Mouse (Mus musculus) neural tube, embryonic 13.5 days (tissue): Measurements from ENCODE around the gene Ssc4d. TPM values are rescaled to one million over a fixed set of nuclear protein-coding genes. Genes with fewer than 3 reads are reported as not detected.

Source experiments
- ATAC-seq: fragments of 200-750 bp; cut with Nextera tagmentation; 2 replicates; pipeline ENCODE4 v1.8.0; 2017; ENCODE audit warnings: low read depth, mild to moderate bottlenecking, moderate TSS enrichment, moderate library complexity
- H3K27ac ChIP-seq: fragments of 300-500 bp; sonication (generic); replicated peaks from 2 replicates; pipeline ENCODE4 v1.5.1; 2015; ENCODE audit warnings: moderate library complexity, mild to moderate bottlenecking, inconsistent platforms
- H3K27me3 ChIP-seq: fragments of 300-500 bp; sonication (generic); 2 replicates; pipeline ENCODE4 v1.6.1; 2015; ENCODE audit warnings: mild to moderate bottlenecking, inconsistent platforms
- H3K36me3 ChIP-seq: fragments of 300-500 bp; sonication (generic); 2 replicates; pipeline ENCODE4 v1.6.1; 2015; ENCODE audit warnings: mild to moderate bottlenecking, inconsistent platforms
- H3K4me1 ChIP-seq: fragments of 300-500 bp; sonication (generic); replicated peaks from 2 replicates; pipeline ENCODE4 v1.6.1; 2015; ENCODE audit warnings: inconsistent platforms
- H3K4me2 ChIP-seq: fragments of 300-500 bp; sonication (generic); 2 replicates; pipeline ENCODE4 v1.6.1; 2015; ENCODE audit warnings: inconsistent platforms, mild to moderate bottlenecking, moderate library complexity
- H3K4me3 ChIP-seq: fragments of 300-500 bp; sonication (generic); 2 replicates; pipeline ENCODE4 v1.5.1; 2015; ENCODE audit warnings: mild to moderate bottlenecking, inconsistent platforms
- H3K9ac ChIP-seq: fragments of 300-500 bp; sonication (generic); 2 replicates; pipeline ENCODE4 v1.6.1; 2015; ENCODE audit warnings: moderate library complexity, mild to moderate bottlenecking, inconsistent platforms
- H3K9me3 ChIP-seq: fragments of 300-500 bp; sonication (generic); 2 replicates; pipeline ENCODE4 v1.6.1; 2016; ENCODE audit warnings: inconsistent platforms
- WGBS: fragments of 180-500 bp; shearing (Covaris S2); methylation state at CpG from one replicate; pipeline ENCODE4 v1.1.7; 2015; 5-methylcytosine and 5-hydroxymethylcytosine counted together
- polyA plus RNA-seq: library from polyadenylated mRNA; unstranded; fragments of >200 nt; fragmentation: Nextera tagmentation; extraction: Ambion mirVana; gene quantifications from 2 replicates; pipeline ENCODE4 v1.2.1, GENCODE M21; 2015

Gene Ssc4d
- polyA plus RNA-seq, 1 experiment from 2014 or later, result 1.9 TPM

DNA sequence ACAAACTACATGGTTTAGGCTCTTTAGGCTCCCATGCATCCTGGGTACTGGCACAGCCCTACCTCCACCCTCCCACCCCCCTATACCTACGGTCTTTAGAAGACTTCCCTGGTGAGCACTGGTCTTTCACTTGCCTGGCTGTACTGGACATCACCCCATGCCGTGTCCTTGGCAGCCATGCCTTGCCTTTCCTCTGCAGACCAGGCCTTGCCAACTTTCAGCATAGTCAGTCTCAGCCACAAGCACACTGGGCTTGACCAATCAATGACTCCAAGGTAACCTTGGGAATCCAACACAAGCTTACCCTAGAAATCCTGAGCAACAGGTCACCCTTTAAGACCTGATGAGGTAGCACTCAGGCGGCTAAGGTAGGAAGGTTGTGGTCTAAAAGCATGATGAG, 57.7 kb downstream of the Ssc4d start:
- no peak for ATAC-seq
- peaks cover 7% of the 10 kb centered on the region; the same call in 1 of the 2 replicates for H3K4me1 ChIP-seq
- no peak overlapping the region for H3K4me3 ChIP-seq
- H3K27ac ChIP-seq, result no peak overlapping the region
- H3K9me3 ChIP-seq, result no peaks in the 10 kb centered on the region
- H3K9ac ChIP-seq, result no peak overlapping the region
- H3K4me2 ChIP-seq, result no peak overlapping the region
- no peaks in the 10 kb centered on the region for H3K27me3 ChIP-seq
- WGBS, result 95% methylated on average over 3 of the region's 3 CpGs
- peaks cover 87% of the 10 kb centered on the region for H3K36me3 ChIP-seq

DNA sequence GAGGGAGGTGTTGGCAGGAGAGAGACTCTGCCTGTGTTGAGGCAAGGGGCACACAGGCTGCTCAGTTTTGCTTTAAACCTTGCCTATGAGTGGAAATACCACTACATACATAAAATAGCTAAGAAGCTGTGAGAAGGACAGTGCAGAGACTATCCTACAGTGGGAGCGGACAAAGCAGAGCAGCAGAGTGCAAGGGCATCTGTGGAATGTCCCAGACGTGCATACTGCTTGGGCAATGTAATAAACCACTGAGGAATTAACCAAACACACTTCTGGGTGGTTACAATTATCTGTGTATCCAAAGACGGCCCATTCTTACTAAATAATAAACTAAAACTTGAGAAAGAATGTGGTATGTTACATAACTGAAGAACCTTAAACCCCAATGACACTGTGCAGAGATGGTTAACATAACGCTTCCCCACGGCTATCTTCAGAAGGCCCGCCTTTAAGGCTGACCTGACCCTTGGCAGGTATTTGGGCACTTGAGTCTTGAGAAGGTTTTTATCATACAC, 58.2 kb downstream of the Ssc4d start:
- 90% methylated on average over 6 of the region's 6 CpGs for WGBS
- H3K27me3 ChIP-seq, result no peaks in the 10 kb centered on the region
- no peaks in the 10 kb centered on the region for H3K9me3 ChIP-seq
- H3K27ac ChIP-seq, result no peak overlapping the region
- H3K4me3 ChIP-seq, result no peak overlapping the region
- no peak for ATAC-seq
- H3K4me1 ChIP-seq, result peaks cover 7% of the 10 kb centered on the region; the same call in 1 of the 2 replicates
- H3K36me3 ChIP-seq, result peaks cover 87% of the 10 kb centered on the region
- no peak overlapping the region for H3K9ac ChIP-seq
- no peak overlapping the region for H3K4me2 ChIP-seq

DNA sequence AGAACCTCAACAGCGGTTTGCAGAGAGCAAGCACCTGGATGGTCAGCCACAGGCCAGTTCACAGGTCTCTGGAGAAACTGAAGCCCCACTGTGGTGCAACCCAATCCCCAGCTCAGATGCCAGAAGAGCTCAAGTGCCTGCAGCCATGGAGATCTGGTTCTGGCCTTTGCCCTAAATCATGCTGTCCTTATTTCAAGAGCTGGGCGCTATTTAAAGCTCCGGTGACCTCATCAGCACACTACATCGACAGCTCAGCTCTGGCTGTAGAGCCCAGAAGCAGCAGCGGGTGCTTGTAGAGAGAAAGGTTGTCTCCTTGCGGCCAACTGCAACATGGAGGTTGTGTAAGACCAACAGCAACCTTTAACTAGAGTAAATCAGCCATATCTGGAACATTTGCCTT, 60.2 kb downstream of the Ssc4d start:
- H3K4me2 ChIP-seq, result no peak overlapping the region
- H3K4me1 ChIP-seq, result peaks cover 7% of the 10 kb centered on the region; the same call in 1 of the 2 replicates
- H3K27ac ChIP-seq, result no peak overlapping the region
- WGBS, result 84% methylated on average over 6 of the region's 6 CpGs
- ATAC-seq, result no peak
- no peaks in the 10 kb centered on the region for H3K27me3 ChIP-seq
- peaks cover 89% of the 10 kb centered on the region for H3K36me3 ChIP-seq
- H3K9me3 ChIP-seq, result no peaks in the 10 kb centered on the region
- no peak overlapping the region for H3K4me3 ChIP-seq
- H3K9ac ChIP-seq, result no peak overlapping the region

DNA sequence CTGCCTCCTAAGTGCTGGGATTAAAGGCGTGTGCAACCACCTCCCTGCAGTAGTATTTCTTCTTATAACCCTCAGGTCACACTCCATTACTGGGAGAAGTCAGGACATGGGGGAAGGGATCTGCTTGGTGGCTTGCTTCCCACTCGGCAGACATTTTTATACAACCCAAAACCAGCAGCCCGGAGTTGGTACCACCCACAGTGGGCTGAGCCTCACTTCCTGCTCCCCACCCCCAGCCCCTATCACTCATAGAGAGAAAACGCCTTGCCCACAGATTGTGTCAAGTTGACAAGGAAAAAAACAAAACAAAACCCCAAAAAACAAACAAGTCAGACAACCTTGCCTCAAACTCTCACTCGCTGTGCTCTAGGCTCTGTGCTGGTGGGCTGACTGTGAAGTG, 61.1 kb downstream of the Ssc4d start:
- Histone ChIP-seq H3K4me1 (peaks cover 7% of the 10 kb centered on the region; the same call in 1 of the 2 replicates), H3K9me3 (no peaks in the 10 kb centered on the region), H3K4me2 (no peak overlapping the region), H3K9ac (no peak overlapping the region), H3K27me3 (no peaks in the 10 kb centered on the region), H3K4me3 (no peak overlapping the region), H3K27ac (no peak overlapping the region), H3K36me3 (peaks cover 87% of the 10 kb centered on the region)
- 89% methylated on average over 5 of the region's 5 CpGs for WGBS
- ATAC-seq, result no peak

DNA sequence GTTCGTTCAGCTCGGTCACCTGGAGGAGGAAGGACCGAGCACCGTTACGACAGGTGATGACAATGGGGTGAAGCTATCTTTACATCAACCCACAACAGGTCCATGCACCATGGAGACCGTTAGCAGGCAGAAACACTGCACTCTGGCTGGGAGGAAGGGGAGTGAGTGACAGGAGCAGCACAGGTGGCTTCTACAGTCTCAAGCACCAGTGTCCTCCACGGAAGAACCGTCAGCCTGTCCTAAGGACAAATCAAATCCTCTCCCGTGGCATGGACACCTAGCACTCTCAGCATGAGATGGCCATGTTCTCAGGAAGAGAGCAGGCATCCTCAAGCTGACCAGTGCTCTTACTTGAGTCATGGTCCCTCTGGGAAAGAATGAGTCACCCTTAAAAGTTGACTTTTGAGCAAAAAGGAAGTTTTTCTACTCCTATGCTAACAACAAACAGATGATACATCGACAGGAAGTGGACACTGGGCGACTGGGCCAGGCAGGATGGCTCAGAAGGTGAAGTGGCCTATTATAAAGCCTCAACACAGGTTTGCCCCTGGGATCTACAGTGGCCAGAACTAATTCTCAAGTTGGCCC, 62.6 kb downstream of the Ssc4d start:
- H3K36me3 ChIP-seq, result peaks cover 86% of the 10 kb centered on the region
- H3K4me1 ChIP-seq, result peaks cover 10% of the 10 kb centered on the region; the same call in 1 of the 2 replicates
- H3K4me2 ChIP-seq, result no peak overlapping the region
- no peaks in the 10 kb centered on the region for H3K27me3 ChIP-seq
- ATAC-seq, result no peak
- no peaks in the 10 kb centered on the region for H3K9me3 ChIP-seq
- H3K27ac ChIP-seq, result no peak overlapping the region
- WGBS, result 91% methylated on average over 11 of the region's 11 CpGs
- no peak overlapping the region for H3K9ac ChIP-seq
- H3K4me3 ChIP-seq, result no peak overlapping the region

DNA sequence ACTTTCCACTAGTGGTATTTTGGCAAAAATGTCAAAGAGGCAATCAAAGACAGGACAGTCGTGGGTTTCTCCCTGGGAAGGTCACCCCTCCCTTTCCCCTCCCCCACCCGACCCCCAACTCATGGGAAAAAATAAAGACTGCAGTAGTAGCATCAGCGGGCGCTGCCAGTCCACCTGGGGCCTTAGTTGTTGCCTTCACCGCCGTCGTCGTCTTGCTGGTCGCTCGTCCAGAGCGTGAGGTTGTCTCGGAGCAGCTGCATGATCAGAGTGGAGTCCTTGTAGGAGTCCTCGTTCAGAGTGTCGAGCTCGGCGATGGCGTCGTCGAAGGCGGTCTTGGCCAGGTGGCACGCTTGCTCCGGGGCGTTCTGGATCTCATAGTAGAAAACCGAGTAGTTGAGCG, 63.5 kb downstream of the Ssc4d start:
- no peak for ATAC-seq
- Histone ChIP-seq H3K36me3 (peaks cover 82% of the 10 kb centered on the region), H3K4me1 (peaks cover 10% of the 10 kb centered on the region; the same call in 1 of the 2 replicates), H3K9ac (no peak overlapping the region), H3K27me3 (no peaks in the 10 kb centered on the region), H3K4me3 (no peak overlapping the region), H3K27ac (no peak overlapping the region), H3K9me3 (no peaks in the 10 kb centered on the region), H3K4me2 (no peak overlapping the region)
- 89% methylated on average over 25 of the region's 25 CpGs for WGBS

Other genes starting within 250 kb of the Ssc4d start
- gene Tmem120a, start 230.1 kb downstream of the Ssc4d start, polyA plus RNA-seq, result 80.3 and 84.5 TPM in 2 replicates
- 0.68 TPM in 1 of 2 replicates, not detected in the other for gene Styxl1, start 196.1 kb downstream of the Ssc4d start, polyA plus RNA-seq
- 607 and 633 TPM in 2 replicates for gene Mdh2, start 196.1 kb downstream of the Ssc4d start, polyA plus RNA-seq
- 77.2 and 85.9 TPM in 2 replicates for gene Srrm3, start 167.6 kb downstream of the Ssc4d start, polyA plus RNA-seq
- gene Hspb1, start 86.6 kb downstream of the Ssc4d start, polyA plus RNA-seq, result 15.8 and 19.3 TPM in 2 replicates
- gene Ywhag, start 39.9 kb downstream of the Ssc4d start, polyA plus RNA-seq, result 665 and 740 TPM in 2 replicates
- 0.14 TPM in 1 of 2 replicates, not detected in the other for gene Zp3, start 5.6 kb upstream of the Ssc4d start, polyA plus RNA-seq
- gene Dtx2, start 20.3 kb upstream of the Ssc4d start, polyA plus RNA-seq, result 25.6 and 26.5 TPM in 2 replicates
- 0.14 and 0.20 TPM in 2 replicates for gene Upk3b, start 64.0 kb upstream of the Ssc4d start, polyA plus RNA-seq
- gene Upk3bl, start 80.0 kb upstream of the Ssc4d start, polyA plus RNA-seq, result 0.63 TPM in 1 of 2 replicates, not detected in the other
- 19.7 and 19.9 TPM in 2 replicates for gene Rasa4, start 109.4 kb upstream of the Ssc4d start, polyA plus RNA-seq
- gene Polr2j, start 142.1 kb upstream of the Ssc4d start, polyA plus RNA-seq, result 210 and 232 TPM in 2 replicates
- 25.0 and 25.6 TPM in 2 replicates for gene Lrwd1, start 161.5 kb upstream of the Ssc4d start, polyA plus RNA-seq
- gene Alkbh4, start 161.6 kb upstream of the Ssc4d start, polyA plus RNA-seq, result 21.1 and 22.4 TPM in 2 replicates
- gene Orai2, start 196.2 kb upstream of the Ssc4d start, polyA plus RNA-seq, result 29.1 and 33.7 TPM in 2 replicates
- 58.8 and 69.0 TPM in 2 replicates for gene Prkrip1, start 224.4 kb upstream of the Ssc4d start, polyA plus RNA-seq